Mouse (Mus musculus): ENCODE results near the gene Atf3.

GRCm38 (mm10) chr1:191153052-191153451 lies 64.8 kb downstream of the Atf3 start:
- TF ChIP-seq TCF12 (IDR thresholded peaks at IDR 0.05; ENCODE audit: insufficient read depth, poor library complexity, severe bottlenecking) (no peak), E2F4 (IDR thresholded peaks at IDR 0.05; ENCODE audit: insufficient read depth) (no peak), POLR2A (IDR thresholded peaks at IDR 0.05; ENCODE audit: insufficient read length, low read depth) (no peak), TCF3 (IDR thresholded peaks at IDR 0.05; ENCODE audit: insufficient read length, low read depth) (no peak), USF1 (IDR thresholded peaks at IDR 0.05; ENCODE audit: low read depth) (no peak), MAX (IDR thresholded peaks at IDR 0.05; ENCODE audit: low read depth) (no peak), CEBPB (IDR thresholded peaks at IDR 0.05; ENCODE audit: insufficient read depth, poor library complexity, severe bottlenecking) (no peak), POLR2AphosphoS2 (IDR thresholded peaks at IDR 0.05; ENCODE audit: insufficient read length, low read depth) (no peak), MYOD1 (IDR thresholded peaks at IDR 0.05; ENCODE audit: control insufficient read depth in 1 of 3, insufficient read length in 2 of 3, low read depth in 2 of 3) (no peak), REST (IDR thresholded peaks at IDR 0.05; ENCODE audit: insufficient read depth, insufficient read length) (no peak), MYOG (IDR thresholded peaks at IDR 0.05; ENCODE audit: control insufficient read depth in 1 of 3, insufficient read depth in 1 of 3, insufficient read length in 2 of 3, low read depth in 2 of 3) (no peak)
